Mouse (Mus musculus): ENCODE results near the gene Rgs12. TPM values are rescaled to one million over a fixed set of nuclear protein-coding genes. Genes with fewer than 3 reads are reported as not detected.

Gene Rgs12
- total RNA-seq, 2 experiments from 2014 or later = 57.1 to 64.9 TPM

- peak in 1 of 2 experiments; percentile 29 for DNase-seq (ENCODE audit: low spot score in 2 of 2)
Measured at GRCm38 (mm10) chr5:34976540-34977292, 27.5 kb downstream of the Rgs12 start.

- no peak for DNase-seq (ENCODE audit: low spot score in 2 of 2)
Measured at GRCm38 (mm10) chr5:34980099-34980498, 30.9 kb downstream of the Rgs12 start.

- no peak for DNase-seq (ENCODE audit: low spot score in 2 of 2)
Measured at GRCm38 (mm10) chr5:34981734-34982133, 32.5 kb downstream of the Rgs12 start.

GRCm38 (mm10) chr5:34984933-34985332 lies 35.7 kb downstream of the Rgs12 start:
- no peak for DNase-seq (ENCODE audit: low spot score in 2 of 2)

- DNase-seq (ENCODE audit: low spot score in 2 of 2) = peak; percentile 51 to 72
Measured at GRCm38 (mm10) chr5:34985867-34986266, 36.6 kb downstream of the Rgs12 start.

GRCm38 (mm10) chr5:34987396-34987795 lies 38.2 kb downstream of the Rgs12 start:
- no peak for DNase-seq (ENCODE audit: low spot score in 2 of 2)

- no peak for DNase-seq (ENCODE audit: low spot score in 2 of 2)
Measured at GRCm38 (mm10) chr5:34988690-34989089, 39.4 kb downstream of the Rgs12 start.

- DNase-seq (ENCODE audit: low spot score in 2 of 2) = no peak
Measured at GRCm38 (mm10) chr5:34989321-34989772, 40.1 kb downstream of the Rgs12 start.

- DNase-seq (ENCODE audit: low spot score in 2 of 2) = no peak
Measured at GRCm38 (mm10) chr5:34998754-34999153, 49.5 kb downstream of the Rgs12 start.

GRCm38 (mm10) chr5:34999281-34999680 lies 50.0 kb downstream of the Rgs12 start:
- DNase-seq (ENCODE audit: low spot score in 2 of 2) = no peak

- no peak for DNase-seq (ENCODE audit: low spot score in 2 of 2)
Measured at GRCm38 (mm10) chr5:35000323-35000722, 51.1 kb downstream of the Rgs12 start.

- no peak for DNase-seq (ENCODE audit: low spot score in 2 of 2)
Measured at GRCm38 (mm10) chr5:35001144-35001543, 51.9 kb downstream of the Rgs12 start.

GRCm38 (mm10) chr5:35003611-35004162 lies 54.4 kb downstream of the Rgs12 start:
- no peak for DNase-seq (ENCODE audit: low spot score in 2 of 2)

- no peak for DNase-seq (ENCODE audit: low spot score in 2 of 2)
Measured at GRCm38 (mm10) chr5:35004769-35005168, 55.5 kb downstream of the Rgs12 start.

- DNase-seq (ENCODE audit: low spot score in 2 of 2) = no peak
Measured at GRCm38 (mm10) chr5:35005659-35006058, 56.4 kb downstream of the Rgs12 start.

GRCm38 (mm10) chr5:35006599-35006998 lies 57.4 kb downstream of the Rgs12 start:
- DNase-seq (ENCODE audit: low spot score in 2 of 2) = no peak

GRCm38 (mm10) chr5:35009163-35009562 lies 59.9 kb downstream of the Rgs12 start:
- DNase-seq (ENCODE audit: low spot score in 2 of 2) = no peak

- no peak for DNase-seq (ENCODE audit: low spot score in 2 of 2)
Measured at GRCm38 (mm10) chr5:35010656-35011055, 61.4 kb downstream of the Rgs12 start.

GRCm38 (mm10) chr5:35011156-35011923 lies 62.1 kb downstream of the Rgs12 start:
- DNase-seq (ENCODE audit: low spot score in 2 of 2) = no peak

- DNase-seq (ENCODE audit: low spot score in 2 of 2) = no peak
Measured at GRCm38 (mm10) chr5:35014036-35014435, 64.8 kb downstream of the Rgs12 start.

- no peak for DNase-seq (ENCODE audit: low spot score in 2 of 2)
Measured at GRCm38 (mm10) chr5:35019673-35020300, 70.5 kb downstream of the Rgs12 start.
